Comparison of ENCODE assay signal across 11 mouse cellular contexts in the genomic region with DNA sequence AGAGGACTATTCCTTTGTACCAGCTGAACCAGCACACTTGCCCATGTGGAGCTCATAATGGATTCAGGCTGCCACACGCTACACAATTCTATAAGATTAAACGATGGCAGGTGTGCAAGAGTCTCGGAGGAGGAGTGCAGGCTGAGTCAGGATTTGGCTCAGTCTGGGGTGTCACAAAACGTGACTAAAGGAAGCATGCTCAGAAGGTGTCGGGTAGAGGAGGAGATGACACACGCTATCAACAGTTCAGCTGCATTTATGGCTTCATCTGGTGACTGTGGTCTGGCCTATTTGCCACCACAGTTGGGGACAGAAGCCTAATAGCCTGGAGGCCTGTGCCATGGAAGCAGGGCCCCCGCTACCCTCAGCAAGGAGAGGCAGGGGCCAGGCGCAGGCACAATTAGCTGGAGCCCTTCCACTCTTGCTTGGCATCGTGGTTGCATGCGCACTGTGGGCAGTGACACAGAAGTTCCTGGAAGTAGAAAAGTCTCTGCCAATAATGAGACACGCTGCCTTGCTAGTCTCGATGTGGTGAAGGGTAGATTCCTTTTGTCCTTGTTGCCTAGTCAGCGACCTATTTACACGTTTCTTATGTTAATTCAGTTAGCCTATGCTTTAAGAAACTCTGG. TPM values are rescaled to one million over a fixed set of nuclear protein-coding genes. Genes with fewer than 3 reads are reported as not detected.
DNase-seq lines count a peak whose midpoint lies in the region; ATAC-seq and TF ChIP-seq lines count a peak whose summit lies in the region.
"Had no signal": no experiment of that assay in that cellular context is flagged by ENCODE, and none has a peak within 500 bp of the region (broad histone marks: within the 10 kb centered on the region; RNA-seq: fewer than 3 reads in every experiment).

No protein-coding gene starts in this region.

- H3K9ac ChIP-seq in heart, postnatal 0 days (replicated peaks; ENCODE audit: low read depth, low read length) = no peak overlapping the region

- H3K4me3 ChIP-seq in heart, postnatal 0 days (ENCODE audit: low read depth, low read length) = no peak overlapping the region
- H3K4me3 ChIP-seq in left cerebral cortex, adult 2 months = no peak overlapping the region

- TF ChIP-seq EP300 in heart, postnatal 0 days (IDR thresholded peaks at IDR 0.05; ENCODE audit: low read depth) = no peak

- H3K4me1 ChIP-seq in heart, postnatal 0 days (ENCODE audit: control insufficient read depth, insufficient read depth) = peaks cover 21% of the 10 kb centered on the region

- peak; percentile 23 for DNase-seq in heart, postnatal 0 days (ENCODE audit: low spot score)
- DNase-seq in heart, adult 18-20 months = no peak
- peak; percentile 40 for DNase-seq in 416B (ENCODE audit: low read depth)
- DNase-seq in brain, embryonic 14.5 days (ENCODE audit: low read depth) = peak; percentile 51
- peak; percentile 19 to 35 for DNase-seq in left cerebral cortex, adult 2 months (ENCODE audit: extremely low spot score in 1 of 2, low spot score in 2 of 2)
- no peak for DNase-seq in embryo, embryonic 9.5 days (ENCODE audit: extremely low spot score)
- DNase-seq in urinary bladder, postnatal 25 days (ENCODE audit: low spot score) = no peak
- DNase-seq: thymus, postnatal 4 days had no signal

- H3K4me2 ChIP-seq in heart, postnatal 0 days (ENCODE audit: low read depth, low read length) = no peak overlapping the region
- H3K4me2 ChIP-seq: liver, embryonic 11.5 days had no signal

- no peaks in the 10 kb centered on the region for H3K36me3 ChIP-seq in heart, postnatal 0 days (replicated peaks; ENCODE audit: control insufficient read depth, insufficient read depth, low read length)

- no peak overlapping the region for H3K27ac ChIP-seq in heart, postnatal 0 days (ENCODE audit: low read depth)
- H3K27ac ChIP-seq in left cerebral cortex, adult 2 months = no peak overlapping the region

- H3K27me3 ChIP-seq in heart, postnatal 0 days (ENCODE audit: control insufficient read depth, insufficient read depth, low read length) = no peaks in the 10 kb centered on the region

- H3K9me3 ChIP-seq in heart, postnatal 0 days (replicated peaks; ENCODE audit: control insufficient read depth, low read length) = no peaks in the 10 kb centered on the region

- no peak for TF ChIP-seq POLR2A in brain, embryonic 14.5 days (IDR thresholded peaks at IDR 0.05; ENCODE audit: borderline replicate concordance, extremely low read depth, insufficient read depth, insufficient read length, poor library complexity, severe bottlenecking)

- intact Hi-C loops in left cerebral cortex, adult 2 months (cut with DNase I) = loop anchor here (2.0 kb wide), 1 partner anchor 17 kb away; no protein-coding TSS in a partner anchor

- TF ChIP-seq CTCF in heart, postnatal 0 days (IDR thresholded peaks at IDR 0.05; ENCODE audit: low read depth) = no peak
- TF ChIP-seq CTCF in brain, embryonic 14.5 days (IDR thresholded peaks at IDR 0.05; ENCODE audit: borderline replicate concordance, extremely low read depth, insufficient read depth, insufficient read length) = no peak
- TF ChIP-seq CTCF in left cerebral cortex, adult 2 months (IDR thresholded peaks at IDR 0.05) = no peak

- WGBS in heart, postnatal 0 days = 39% methylated on average over 14 of the region's 14 CpGs

- 0 out of 2 replicates have a peak, but pooled peaks have one; percentile 53 for ATAC-seq in heart, postnatal 0 days (ENCODE audit: insufficient read depth, low read depth)
- no peak for ATAC-seq in erythroid progenitor cell, adult 5-6 weeks (replicated peaks; ENCODE audit: low FRiP score, poor library complexity, severe bottlenecking)

RNA-seq across cellular contexts. Expression of a gene that starts 20.6 kb away (rescaled TPM):
- 0.23 and 0.73 TPM in 2 replicates for total RNA-seq in heart, postnatal 0 days (2014; rRNA removed; ENCODE audit: low replicate concordance)
- polyA plus RNA-seq in heart, postnatal 0 days (2015; fragmentation: Nextera tagmentation; extraction: Ambion mirVana) = 1.1 TPM in 2 replicates
- total RNA-seq in heart, adult 18-20 months (2021) = 1 to 10 TPM; 1.9 to 3.5 TPM
- 1.4 and 2.4 TPM in 2 replicates for polyA plus RNA-seq in brain, embryonic 14.5 days (2012; rRNA removed)
- 1 to 10 TPM; 1.3 to 1.6 TPM for total RNA-seq in left cerebral cortex, adult 2 months (2021)
- total RNA-seq in erythroid progenitor cell, adult 5-6 weeks (2015; ENCODE audit: low replicate concordance) = 1.1 and 1.3 TPM in 2 replicates
- 1.3 TPM in 1 of 2 replicates, not detected in the other for total RNA-seq in erythroid progenitor cell, adult 5-6 weeks (2017; ENCODE audit: low replicate concordance)
- polyA plus RNA-seq: neural tube, embryonic 11.5 days had no signal

Comparison
In these comparisons a context has a peak if more than half of its experiments do, and no peak if none do; other contexts are left out.
1. DNase-seq: peak in heart, postnatal 0 days (single experiment), 416B (single experiment), brain, embryonic 14.5 days (single experiment) and left cerebral cortex, adult 2 months (2 of 2); none in heart, adult 18-20 months (0 of 2), embryo, embryonic 9.5 days (single experiment) and urinary bladder, postnatal 25 days (single experiment).